Mouse (Mus musculus) liver (tissue): ENCODE results near the gene Gm47995.
"Not testable (repeated sequence)": the region's sequence is repeated elsewhere in the genome, so short reads cannot be mapped to it uniquely, and the experiment has no call there.

Experiments used
- DNase-seq: peaks from one replicate; pipeline ENCODE4 v3.0.0-alpha.2; 2020; ENCODE audit warnings: mixed read lengths

Gm47995 gene

GRCm38 (mm10) chr1:151186879-151187424 is 11.3 kb upstream of the Gm47995 start:
- not testable (repeated sequence) for DNase-seq

- DNase-seq = no peak
These were observed 9.8 kb upstream of the Gm47995 start for GRCm38 (mm10) chr1:151188469-151188868.

- not testable (repeated sequence) for DNase-seq
These were observed 6.2 kb upstream of the Gm47995 start, which contains the start of gene Gm8947 for GRCm38 (mm10) chr1:151192075-151192474. Gene Gm8947, plus strand, starts transcription at chr1:151192376.

DNA sequence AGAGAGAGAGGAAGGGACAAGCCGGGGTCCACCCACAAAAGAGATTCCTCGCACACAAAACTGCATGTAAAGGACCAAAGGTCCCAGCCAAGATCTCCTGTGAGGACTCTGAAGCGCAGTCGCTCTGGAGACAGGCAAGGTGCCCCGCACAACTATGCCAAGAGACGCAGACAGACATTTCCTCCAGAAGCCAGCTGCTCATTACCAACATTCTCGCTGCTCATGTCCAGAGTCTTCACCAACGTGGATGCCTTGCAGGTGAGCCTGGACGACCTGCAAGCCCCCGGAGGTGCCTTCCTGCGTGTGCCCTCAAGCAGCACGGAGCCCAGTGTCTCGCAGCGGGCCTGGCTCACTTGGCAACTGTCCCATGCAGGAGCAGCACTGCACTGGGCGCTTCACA is 5.5 kb upstream of the Gm47995 start:
- DNase-seq = not testable (repeated sequence)

DNA sequence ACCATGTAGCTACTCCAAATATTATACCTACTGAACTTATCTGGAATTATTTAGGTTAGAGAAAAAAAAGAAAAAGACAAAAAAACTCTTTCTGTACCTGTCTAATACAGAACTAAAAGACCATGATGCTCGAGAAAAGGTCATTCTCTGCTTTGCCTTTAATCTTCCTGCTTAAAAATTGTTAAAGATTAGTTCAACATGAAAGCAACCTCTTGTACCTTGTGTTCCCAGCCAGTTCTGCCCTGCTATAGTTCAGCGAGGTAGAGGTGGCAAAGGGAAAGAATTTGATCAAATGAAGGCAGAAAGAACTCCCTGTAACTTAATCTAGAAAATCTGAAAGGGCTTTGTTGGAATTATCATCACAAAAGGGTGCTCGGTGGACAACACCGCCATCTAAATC is 2.3 kb upstream of the Gm47995 start:
- DNase-seq = not testable (repeated sequence)

DNA sequence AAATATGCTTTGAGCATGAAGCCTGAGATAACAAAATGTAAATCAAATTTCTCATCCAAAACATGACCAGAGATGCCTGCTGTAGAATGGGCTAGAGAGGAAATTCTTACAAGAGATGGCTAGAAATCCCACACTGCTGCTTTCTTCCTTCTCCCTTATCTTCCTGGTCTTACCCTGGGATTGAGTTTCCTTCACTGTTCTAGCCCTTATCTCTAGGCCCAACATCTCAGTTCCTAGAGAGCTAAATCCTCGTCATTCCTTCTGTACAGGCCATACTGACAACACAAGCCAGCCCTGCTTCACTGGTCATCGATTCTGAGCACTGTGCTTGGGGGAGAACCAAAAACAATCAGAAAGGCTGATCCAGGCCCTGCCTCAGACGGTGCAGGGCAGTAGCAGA is 1.6 kb upstream of the Gm47995 start:
- DNase-seq = not testable (repeated sequence)

GRCm38 (mm10) chr1:151200620-151201019 is 2.4 kb downstream of the Gm47995 start:
- not testable (repeated sequence) for DNase-seq

DNA sequence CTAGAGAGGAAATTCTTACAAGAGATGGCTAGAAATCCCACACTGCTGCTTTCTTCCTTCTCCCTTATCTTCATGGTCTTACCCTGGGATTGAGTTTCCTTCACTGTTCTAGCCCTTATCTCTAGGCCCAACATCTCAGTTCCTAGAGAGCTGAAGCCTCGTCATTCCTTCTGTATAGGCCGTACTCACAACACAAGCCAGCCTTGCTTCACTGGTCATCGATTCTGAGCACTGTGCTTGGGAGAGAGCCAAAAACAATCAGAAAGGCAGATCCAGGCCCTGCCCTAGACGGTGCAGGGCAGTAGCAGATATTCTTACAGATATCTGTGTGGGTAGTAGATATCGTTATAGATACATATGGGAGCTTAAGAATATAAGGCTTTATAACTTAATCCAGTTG is 4.5 kb downstream of the Gm47995 start:
- not testable (repeated sequence) for DNase-seq

DNA sequence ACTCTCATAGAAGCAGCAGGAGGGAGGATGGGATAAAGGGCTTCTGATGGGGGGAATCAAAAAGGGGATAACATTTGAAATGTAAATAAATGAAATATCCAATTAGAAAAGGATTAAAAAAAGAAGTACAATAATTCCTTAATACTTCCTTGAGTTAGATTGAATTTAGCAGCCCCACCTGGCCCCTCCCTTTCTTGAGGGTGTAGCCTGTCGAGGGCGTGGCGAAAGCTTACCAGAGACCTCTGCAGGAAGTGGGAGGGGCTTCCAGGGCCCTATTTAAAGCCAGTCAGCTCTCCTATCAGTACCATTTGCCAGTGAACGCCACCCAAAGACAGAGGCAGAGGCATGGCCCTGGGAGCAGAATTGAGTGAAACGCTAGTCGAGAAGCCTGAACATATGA is 5.6 kb downstream of the Gm47995 start, which contains the start of gene 3110040M04Rik:
Gene 3110040M04Rik (plus strand): TSS at position 304 of the 400 bp plus-strand sequence.
- DNase-seq = not testable (repeated sequence)

DNA sequence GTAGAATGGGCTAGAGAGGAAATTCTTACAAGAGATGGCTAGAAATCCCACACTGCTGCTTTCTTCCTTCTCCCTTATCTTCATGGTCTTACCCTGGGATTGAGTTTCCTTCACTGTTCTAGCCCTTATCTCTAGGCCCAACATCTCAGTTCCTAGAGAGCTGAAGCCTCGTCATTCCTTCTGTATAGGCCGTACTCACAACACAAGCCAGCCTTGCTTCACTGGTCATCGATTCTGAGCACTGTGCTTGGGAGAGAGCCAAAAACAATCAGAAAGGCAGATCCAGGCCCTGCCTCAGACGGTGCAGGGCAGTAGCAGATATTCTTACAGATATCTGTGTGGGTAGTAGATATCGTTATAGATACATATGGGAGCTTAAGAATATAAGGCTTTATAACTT is 10.2 kb downstream of the Gm47995 start:
- DNase-seq = not testable (repeated sequence)

DNA sequence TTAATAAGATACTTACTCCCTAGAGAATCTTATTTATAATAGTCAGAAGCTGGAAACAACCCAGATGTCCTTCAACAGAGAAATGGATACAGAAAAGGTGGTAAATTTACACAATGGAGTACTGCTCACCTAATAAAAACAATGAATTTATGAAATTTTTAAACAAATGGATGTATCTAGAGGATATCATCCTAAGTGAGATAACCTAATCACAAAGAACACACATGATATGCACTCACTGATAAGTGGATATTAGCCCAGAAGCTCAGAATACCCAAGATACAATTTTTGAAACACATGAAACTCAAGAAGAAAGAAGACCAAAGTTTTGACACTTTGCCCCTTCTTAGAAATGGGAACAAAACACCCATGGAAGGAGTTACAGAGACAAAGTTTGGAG is 10.7 kb downstream of the Gm47995 start:
- not testable (repeated sequence) for DNase-seq

GRCm38 (mm10) chr1:151209824-151210355 is 11.6 kb downstream of the Gm47995 start, which contains the start of gene Gm47996:
Gene Gm47996, plus strand, starts transcription at chr1:151210131.
- not testable (repeated sequence) for DNase-seq

GRCm38 (mm10) chr1:151211666-151212065 is 13.4 kb downstream of the Gm47995 start:
- DNase-seq = not testable (repeated sequence)

DNA sequence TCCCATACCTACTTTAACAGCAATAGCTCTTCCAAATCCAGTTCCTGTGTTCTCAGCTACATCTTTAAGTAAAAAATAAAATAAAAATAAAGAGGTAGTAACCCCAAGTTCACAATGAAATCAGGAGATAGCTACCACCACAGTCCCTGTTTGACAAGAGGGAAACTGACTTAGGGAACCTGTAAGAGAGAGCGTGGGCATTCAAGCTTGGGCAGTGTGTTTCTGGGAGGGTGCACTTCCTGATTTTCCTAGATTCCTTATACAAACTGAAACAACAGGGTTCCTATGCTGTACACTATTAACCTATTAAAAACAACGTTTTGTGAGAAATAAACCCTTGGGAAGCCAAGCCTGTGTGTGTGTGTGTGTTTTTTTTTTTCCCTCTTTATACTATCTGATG is 16.6 kb downstream of the Gm47995 start:
- DNase-seq = no peak

GRCm38 (mm10) chr1:151215985-151216384 is 17.7 kb downstream of the Gm47995 start:
- DNase-seq = no peak

GRCm38 (mm10) chr1:151216417-151216816 is 18.2 kb downstream of the Gm47995 start:
- DNase-seq = peak; percentile 18

DNA sequence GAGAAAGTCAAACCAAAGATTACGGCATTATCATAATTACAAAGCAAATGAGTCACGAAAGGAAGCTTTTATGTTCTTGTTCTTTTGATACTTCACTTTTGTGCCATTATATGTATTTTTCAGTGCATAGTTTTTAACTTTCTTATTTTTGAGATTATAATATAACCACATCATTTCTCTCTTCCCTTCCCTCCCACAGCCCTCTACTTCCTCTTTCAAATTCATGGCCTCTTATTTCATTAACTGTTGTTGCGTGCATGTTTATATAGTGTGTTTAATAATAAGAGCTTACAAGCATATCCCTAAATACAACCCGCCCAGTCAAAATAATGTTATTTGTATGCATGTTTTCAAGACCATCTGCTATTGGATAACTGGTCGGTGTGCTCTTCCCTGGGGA is 20.8 kb downstream of the Gm47995 start:
- no peak for DNase-seq

GRCm38 (mm10) chr1:151220098-151220497 is 21.9 kb downstream of the Gm47995 start:
- DNase-seq = no peak

DNA sequence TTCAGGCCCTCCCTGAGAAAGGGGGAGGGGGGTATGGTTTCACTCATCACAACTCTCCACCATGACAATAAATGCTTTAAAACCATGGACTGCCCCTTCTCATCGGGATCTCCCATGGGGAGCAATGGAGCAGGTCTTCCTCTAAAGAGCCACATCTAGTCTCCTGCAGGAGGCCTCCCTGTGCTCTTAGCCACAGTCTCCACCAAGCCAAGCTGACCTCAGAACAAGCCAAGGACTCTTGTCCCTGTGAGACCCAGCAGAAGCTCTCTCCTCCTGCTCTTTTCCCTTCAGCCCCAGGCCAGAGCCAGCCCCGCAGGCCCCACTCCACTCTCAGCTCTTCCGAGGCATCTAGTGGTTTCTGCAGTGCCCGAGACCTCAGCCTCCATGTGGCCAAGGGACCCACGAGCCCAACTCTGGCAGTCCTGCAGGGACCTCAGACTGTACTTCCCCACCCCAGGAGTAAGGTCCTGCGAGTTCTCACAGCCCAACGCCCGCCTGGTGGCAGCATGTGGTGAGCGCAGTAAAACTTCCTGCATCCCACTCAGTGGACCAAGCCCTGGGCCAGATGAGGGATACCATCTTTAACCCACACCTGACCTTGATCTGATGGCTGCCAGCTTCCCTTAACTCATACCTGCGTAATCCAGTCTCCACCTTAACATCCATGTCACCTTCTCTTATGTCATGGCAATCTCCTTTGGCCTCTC is 24.5 kb downstream of the Gm47995 start:
- no peak for DNase-seq

DNA sequence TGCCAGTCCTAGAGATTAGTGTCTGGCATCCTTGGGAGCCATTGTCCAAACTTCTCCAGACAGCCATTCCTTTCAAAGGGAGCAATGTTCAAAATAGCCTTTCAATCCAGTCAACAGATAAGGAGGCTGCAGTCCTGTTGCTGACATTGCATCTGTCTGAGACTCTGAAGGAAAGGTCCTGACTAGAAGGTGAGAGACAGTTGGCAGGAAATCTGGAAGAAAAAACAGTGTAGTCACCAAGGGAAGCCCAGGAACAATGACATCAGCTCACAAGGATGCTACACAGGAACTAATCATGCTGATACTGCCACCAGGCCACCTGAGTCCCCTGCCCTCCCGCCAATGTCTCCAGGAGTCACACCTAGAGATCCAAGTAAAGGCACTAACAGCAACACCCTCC is 25.1 kb downstream of the Gm47995 start:
- no peak for DNase-seq

DNA sequence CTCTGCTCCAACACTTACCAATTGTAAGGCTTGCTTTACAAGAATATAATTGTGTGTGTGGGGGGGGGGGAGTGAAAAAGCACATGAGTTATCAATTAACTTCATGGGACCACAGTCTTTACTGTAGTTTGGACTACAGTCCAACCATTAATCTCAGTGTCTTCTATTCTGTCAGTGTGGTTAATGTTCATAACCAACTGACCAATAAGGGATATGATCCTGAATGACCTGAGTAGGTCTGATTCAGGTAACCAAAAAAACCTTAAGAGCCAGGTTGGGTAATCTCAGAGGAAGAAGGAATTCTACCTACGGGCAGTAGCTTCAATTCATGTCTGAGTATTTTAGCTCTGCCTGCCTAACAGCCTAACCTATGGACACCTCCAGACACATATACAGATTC is 26.3 kb downstream of the Gm47995 start:
- DNase-seq = no peak

DNA sequence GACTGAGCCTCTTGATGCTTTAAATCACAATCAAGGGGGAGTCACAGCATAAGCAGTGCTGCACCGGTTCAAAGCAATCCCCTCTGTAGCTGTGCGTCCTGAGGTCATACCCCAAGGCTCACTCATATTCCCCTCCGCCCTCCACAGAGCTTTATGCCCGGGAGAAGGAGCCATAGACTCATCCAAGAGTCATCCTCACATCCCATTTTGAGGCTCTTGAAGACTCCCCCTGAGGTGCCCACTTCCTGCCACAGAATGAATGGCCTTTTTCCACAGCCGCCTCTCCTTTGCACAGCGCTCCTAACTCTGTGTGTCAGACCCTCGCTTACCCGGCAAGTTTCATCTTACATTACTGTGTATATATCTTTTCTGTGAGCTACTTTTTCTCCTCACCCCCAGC is 29.3 kb downstream of the Gm47995 start:
- DNase-seq = no peak

DNA sequence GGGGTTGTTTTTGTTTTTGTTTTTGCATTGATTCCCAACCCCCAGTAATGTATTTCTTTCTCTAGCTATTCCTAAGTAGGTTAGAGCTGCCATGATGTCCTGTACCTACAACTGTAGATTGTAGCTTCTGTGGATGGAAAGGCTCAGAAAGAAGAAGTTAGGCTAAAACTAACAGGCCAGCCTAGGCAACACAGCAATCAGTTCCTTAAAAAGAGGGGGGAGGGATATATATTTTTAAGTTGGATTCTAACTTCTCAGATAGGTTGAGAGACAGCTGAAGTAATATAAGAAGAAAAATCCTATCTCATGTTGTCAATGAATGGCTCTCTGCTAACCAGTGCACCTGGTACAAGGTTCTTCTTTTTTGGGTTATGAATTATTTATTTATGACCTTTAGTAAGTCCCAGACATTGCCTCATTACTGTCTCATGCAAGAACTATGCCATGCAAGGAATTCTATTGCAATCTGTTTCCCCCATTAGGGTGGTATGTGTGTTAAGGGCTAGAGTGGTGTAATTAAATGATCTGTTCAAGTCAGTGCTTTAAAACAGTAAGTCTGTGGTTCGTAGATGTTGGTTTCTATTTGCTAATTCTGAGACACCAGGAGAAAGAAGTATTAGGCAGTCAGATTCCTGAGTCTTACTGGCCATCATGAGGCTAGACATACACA is 30.2 kb downstream of the Gm47995 start:
- no peak for DNase-seq

DNA sequence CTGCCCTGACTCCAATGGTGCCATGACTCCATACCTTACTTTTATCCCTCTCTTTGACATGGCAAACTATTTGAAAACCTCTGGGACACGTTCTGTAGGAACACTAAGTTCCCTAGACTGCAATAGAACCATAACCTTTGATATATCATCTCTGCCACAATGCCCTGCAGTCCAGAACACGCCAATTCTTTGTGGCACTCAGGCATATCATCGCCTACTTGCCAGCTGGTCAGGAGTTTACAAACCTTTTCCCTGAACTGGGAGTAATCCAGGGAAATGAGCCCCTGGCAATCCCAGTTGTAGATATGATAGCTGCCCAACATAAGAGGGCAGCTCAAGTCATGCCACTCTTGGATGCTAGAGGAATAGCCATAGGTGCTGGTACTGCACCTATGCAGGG is 34.1 kb downstream of the Gm47995 start:
- DNase-seq = no peak
